Mouse (Mus musculus) gonadal fat pad, adult 2 months (tissue): ENCODE measurements around the gene Mfap5. TPM values are rescaled to one million over a fixed set of nuclear protein-coding genes. Genes with fewer than 3 reads are reported as not detected.
"Not testable (repeated sequence)": the region's sequence is repeated elsewhere in the genome, so short reads cannot be mapped to it uniquely, and the experiment has no call there.

ENCODE experiments used
- DNase-seq: peaks from one replicate; pipeline ENCODE4 v3.0.0-alpha.2; 2012; ENCODE audit warnings: low read depth
- polyA plus RNA-seq: library from polyadenylated mRNA; depleted of rRNA; stranded (reverse); fragments of >200 nt; gene quantifications from 2 replicates; pipeline ENCODE4 v1.2.3, GENCODE M21; 2012; rRNA removed

Gene Mfap5
- 74.4 and 198 TPM in 2 replicates for polyA plus RNA-seq

DNA sequence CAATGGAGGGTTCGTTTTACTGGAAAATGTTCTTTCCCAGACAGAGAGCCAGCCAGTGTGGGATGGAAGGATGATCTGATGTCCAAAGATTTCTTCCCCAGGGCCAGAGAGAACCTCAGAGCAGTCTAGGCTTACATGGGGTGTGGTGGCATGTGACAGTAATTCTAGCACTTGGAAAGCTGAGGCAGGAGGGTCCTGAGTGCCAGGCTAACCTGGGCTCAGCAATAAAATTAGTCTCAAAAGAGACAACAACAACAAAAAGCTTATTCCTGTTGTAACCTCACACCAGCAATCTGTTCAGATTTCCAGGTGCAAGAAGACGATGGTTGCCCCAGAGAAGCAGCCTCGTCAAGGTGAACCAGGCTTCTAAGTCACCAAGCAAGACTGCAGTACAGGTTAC is at the start of gene Mfap5:
Gene Mfap5 (plus strand): TSS at position 301 of the 400 bp plus-strand sequence.
- no peak for DNase-seq

DNA sequence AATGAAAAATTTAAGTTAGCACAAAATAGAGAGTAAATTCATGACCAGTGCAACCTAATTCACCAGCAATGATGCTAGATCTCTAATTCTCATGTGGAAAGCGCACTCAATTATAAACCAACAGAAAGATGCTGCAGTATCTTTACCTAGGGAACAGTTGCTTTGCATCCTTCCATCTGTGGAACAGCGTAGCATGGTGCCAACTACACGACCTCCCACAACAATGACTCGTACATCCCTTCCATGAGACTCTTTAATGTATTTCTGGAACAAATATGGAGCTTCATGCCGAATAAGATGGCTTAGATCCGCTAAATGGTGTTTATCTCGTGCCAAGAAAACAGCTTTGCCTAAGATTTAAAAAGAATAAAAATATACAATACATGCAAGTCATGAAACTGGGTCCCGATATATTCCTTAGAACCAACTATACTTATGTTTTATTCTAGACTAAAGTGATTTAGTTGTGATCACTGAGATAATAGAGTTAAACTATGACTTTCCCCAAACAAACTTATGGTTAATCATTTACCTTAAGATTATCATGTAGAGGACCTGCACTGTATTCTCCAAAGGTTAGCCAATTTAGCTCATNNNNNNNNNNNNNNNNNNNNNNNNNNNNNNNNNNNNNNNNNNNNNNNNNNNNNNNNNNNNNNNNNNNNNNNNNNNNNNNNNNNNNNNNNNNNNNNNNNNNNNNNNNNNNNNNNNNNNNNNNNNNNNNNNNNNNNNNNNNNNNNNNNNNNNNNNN is 46.5 kb upstream of the Mfap5 start:
- DNase-seq: no peak

DNA sequence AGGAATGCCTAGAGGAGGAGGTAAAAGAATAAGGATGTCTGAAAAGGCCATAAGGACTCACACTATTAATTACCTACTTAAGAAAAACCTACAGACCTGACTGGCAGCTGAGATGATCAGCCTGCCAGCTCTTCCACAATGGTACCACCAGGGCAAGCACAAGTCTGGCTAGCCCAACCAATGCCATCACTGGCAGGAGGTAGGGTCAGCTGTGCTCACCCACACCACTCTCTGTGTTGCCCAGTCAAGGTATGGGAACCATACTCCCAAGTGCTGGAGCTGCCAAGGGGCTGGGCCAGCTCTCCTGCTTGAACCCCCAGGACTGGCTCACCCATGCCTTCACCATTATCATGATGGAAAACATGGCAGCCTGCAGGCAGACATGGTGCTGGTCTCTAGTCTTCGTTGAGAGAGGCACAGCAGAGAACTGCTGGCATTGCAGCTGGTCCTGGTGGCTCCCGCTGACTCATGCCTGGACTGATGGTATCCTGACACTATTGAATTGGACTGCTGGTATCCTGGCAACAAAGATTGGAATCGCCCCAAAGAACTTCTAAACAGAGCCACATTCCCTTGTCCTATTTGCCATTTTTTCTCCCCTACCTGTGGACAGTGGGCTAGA is 39.4 kb upstream of the Mfap5 start:
- DNase-seq: no peak

DNA sequence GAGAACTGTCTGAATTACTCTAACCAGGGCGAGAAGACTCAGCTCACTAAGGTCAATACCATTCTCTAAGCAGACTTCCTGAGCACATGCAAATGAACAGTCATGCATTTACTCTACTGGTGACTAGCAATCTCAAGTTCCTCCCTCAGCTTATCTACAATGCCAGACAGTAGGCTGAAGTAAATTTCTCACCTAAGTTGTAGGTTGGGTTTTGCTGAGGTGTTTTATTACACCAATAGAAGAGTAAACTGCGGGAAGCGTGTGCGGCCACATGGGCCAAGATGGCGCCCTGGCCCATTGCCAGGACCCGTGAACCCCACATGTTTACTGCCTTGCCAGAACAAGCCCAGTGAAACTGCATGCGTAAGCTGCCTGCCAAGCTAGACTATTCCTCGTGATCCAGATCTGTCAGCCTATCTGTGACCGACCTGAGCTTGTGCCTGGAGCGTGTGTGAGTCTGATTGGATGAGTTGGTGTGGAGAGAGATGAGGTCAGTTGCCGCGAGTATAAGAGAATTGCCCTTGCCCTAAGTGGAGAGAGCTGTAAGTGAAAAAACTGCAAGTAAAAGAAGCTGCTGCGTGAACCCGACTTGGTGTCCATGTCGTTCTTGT is 36.5 kb upstream of the Mfap5 start:
- no peak for DNase-seq

DNA sequence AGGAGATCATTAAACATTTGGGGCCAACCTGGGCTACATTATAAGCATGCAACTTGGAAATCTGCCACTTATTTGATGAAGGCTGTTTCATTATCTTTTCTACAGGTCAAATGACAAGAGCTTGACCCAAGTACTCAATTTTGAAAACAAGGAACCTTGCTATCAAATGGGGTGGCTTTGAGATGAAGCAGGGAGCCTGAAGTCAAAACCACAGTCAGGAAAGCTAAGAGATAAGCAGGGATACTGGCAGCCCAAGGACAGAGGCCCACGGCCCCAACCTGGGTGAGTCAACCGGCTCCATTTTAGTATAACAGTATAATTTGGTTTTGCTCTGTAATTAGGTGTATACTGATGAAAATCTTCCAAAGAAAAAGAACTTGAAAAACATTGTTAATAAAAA is 35.4 kb upstream of the Mfap5 start:
- DNase-seq: no peak

DNA sequence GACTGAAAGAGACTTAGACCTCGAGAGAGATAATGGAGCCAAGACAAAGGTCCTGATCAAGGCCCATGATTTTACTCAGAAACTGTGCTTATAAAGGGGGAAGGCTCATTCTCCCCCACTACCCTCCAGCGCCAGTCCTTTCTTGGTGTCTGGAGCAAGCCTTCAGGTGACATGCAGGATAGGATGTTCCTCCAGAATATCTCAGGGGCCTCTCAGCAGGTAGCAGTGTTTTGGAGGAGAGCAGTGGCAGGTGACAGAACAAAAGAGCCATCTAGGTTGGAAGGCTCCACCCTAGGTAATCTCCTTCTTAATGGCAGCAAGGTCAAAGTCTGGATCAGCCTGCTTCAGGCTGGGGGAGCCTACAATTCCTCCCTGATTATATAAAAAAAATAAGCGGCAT is 34.2 kb upstream of the Mfap5 start:
- DNase-seq: not testable (repeated sequence)

DNA sequence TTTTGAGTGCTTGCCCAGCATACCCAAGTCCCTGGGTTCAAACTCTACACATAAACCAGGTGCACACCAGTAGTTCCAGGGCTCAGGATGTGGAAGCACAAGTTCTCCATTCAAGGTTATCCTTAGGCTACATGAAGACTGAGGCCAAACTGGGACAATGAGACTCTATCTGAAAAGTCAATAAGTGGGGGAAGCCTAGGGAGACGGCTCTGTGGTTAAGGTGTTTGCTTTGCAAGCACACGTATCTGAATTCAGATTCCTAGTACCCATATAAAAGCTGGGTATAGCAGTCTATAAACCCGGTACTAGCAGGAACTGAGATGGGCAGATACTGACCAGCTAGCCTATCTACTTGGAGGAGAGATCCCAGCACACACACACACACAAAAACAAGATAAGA is 27.6 kb upstream of the Mfap5 start:
- no peak for DNase-seq

DNA sequence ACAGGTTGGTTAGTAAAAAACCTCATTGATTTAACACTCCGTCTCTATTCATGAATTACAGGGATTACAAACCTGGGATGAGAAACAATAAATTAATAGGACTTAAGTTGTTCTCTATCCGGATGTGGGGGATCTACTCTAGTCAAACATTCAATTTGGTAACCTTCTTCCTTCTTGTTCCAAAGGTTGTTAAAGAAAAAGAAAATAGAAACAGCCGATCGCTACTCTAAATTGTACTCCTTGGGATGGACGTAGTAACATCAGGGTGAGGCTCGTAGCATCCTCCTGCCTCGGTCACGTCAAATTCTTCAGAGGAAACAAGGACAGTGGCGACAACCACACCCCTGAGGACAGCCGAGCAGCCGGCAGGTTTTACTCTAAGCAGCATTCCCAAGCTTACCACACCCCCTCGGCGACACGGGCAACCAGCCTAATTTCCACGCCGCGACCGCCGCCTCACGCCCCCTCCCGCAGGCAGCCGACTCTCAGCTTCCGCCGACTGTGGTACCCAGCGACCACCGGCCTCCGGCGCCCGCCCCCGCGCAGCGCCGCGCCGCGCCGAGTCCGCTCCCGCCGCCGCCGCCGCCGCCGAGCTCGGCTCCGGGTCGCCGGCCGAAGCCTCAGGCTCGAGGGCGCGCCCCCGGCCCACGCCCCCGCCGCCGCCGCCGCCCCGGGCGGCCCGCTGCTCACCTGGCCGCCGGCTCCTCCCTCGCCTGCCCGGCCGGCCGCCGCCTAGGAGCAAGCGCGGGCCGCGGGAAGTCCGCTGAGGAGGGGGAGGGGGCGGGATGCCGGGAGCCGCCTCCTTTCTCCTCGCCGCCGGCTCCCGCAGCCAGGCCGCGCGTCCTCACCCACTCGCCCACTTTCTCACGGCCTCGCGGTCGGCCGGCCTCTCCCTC is 20.0 kb upstream of the Mfap5 start:
- no peak for DNase-seq

DNA sequence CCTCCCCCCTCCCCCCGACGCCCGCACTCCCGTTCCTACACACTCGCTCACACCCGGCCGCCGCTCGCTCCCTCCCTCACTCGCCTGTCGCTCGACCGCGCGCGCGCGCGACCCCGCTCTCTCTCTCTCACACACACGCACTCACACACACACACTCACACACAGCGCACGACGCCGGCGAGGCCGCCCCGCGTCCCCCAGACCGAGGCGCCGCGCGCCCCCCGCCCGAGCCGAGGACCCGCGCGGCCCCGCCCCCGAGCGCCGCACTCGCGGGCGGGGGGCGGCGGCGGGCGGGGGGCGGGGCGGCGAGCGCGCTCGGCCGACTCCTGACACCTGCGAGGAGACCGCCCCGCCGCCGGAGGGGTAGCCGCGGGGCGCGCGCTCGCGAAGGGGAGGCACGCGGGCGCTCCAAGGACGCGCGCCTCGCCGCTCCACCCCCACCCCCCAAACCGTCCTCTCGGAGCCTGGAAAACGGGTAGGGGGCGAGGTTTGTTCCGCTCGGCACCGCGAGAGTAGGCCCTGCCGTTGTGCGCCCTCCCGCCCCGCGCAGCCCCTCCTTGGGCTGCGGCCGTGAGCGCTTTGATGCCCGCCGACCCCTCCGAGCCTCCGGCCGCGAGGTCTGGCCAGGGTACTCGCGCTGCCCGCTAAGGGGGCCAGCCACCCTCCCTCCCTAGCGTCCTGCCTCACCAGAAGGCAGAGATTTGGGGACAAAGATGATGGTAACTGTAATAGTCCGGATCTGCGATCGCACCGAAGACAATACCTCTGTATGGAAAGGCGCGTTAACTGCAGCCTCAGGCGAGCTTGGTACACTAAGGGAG is 19.1 kb upstream of the Mfap5 start:
- no peak for DNase-seq

DNA sequence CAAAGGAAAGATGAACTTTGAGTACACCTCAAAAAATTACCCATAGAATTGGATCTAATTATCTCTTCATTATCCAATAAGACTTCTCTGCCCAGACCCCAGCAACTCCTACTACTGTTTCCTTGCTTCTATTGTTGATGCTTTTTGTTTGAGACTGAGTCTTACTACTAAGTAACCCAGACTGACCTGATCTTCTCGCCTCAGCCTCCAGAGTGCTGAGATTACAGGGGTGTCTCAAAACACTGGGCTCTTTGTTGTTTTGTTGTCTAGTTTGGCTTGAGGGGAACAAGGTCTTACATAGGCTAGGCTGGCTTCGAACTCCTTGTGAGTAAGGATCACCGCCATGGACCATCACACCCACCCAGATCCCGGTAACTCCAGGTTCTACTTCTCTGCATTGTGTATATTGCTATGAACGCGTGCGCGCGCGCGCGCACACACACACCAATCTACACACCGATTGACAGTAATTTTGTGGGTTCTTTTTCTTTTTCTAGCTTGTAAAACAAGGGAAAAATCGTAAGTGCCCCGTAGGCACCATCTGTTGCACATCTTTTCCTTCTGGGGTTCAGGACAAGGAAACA is 14.6 kb upstream of the Mfap5 start:
- DNase-seq: no peak

DNA sequence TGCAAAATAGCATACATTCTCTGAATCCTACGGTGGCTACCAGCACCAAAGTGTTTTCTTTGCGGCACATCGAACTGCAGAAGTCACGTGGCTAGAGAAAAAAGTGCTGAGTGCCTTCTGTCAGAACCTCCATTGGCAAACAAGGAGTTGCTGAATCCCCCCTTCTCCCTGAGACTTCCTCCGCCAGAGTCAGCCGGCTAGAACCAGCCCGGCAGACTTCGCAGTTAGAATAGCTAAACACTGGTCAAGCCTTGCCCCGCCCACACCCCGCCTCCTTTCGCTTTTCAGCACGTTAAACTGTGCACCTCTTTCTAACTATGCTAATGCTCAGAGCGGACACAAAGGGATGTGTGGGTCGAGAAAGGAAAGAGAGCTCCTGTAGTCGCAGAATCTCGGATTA is 14.1 kb upstream of the Mfap5 start:
- no peak for DNase-seq

DNA sequence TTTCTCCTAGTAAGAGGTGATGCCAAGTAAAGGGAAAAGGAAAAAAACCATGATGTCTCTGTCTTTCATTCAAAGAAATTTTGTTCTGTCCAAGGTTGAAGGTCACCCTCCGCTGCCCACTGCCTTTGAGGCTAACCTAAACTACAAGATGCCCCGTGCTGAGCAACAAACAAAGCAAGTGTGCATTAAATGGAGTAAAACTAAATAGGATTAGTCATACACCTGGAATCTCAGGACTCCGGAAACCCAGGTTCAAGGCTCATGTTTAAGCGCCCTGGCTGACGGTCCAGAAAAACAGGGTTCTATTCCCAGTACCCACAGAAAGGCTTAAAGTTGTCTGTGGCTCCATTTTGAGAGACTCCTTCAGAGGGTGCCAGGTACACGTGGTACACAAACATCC is 13.2 kb upstream of the Mfap5 start:
- no peak for DNase-seq

DNA sequence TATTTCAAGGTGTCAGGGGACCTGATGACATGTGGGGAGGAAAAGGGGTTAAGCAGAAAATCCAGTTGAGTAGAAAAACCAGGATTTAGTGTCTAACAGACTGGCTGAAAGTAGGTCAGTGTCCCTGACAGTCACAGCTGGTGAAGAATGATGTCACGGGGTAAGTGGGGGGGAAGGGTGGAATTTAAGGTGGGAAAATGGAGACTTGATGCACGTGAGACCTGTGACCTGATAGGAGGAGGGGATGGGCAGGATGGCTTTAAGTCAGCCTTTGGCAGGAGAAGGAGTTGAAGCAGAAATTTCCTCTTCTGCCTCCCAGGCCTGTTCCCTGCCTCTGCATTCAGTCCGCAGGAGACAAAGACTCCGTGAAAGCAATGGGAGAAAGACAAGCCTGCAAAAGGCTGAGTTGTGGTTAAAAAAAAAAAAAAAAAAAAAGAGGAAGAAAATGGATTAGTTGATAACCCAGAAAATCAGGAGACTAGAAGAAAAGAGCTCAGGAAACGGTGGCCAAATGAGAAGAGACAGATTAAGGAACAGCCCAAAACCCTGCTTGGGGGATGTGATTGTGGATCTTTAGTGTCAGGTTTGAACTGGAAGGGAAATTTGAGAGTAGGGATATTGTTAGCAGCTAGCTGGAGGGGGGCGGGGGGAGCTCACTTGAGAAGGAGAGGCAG is 11.7 kb upstream of the Mfap5 start:
- no peak for DNase-seq

DNA sequence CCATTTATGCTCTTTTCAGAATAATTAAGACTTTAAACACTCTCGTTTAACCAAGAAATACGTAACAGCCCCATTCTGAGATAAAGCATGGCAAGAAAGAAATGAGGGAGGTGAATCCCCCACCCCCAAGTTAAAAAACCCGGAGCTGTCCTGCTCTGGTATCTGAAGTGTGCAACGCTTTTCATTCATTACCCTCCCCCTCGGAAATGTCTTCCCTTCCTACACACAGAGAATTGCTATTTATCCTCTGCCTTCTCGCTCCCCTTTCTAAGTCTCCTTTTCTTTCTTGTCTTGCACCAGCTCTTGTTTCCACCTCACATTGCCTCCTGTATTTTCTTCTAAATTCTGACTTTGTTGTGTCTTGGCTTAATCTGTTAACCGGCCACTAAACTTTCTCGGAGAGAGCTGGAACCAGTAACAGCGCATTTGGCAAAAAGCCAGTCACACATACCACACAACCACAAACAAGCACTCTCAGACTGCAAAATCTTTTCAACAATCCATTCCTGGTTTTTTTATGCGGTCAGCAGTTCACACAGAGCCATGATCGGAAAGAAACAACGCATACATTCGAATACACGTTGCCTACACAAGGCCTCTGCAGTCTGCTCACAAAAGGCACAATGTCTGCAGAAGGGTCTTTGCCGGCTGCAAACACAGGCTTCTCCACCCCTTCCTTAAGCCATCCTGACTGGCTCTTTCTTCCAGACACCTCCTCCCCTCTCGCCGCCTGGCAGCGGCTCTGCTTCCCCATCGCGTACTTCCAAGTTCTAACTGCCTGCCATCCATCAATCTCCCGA is 10.4 kb upstream of the Mfap5 start:
- DNase-seq: no peak

DNA sequence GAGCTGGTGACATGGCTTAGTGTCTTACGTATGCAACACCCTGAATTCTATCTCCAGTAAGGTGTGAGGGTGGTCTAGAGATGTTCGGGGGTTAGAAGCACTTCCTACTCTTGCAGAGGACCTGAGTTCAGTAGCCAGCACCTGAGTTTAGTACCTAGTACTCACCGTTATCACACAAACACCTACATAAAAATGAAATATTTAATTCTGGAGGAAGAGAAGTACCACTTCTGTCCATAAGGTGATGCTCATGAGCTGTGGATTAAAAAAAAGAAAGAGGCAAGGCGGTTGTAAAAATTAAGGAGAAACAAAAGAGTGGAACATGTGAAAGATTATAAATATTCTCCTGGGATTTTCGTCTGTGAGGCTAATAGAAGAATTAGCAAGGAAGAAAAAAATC is 9.1 kb upstream of the Mfap5 start:
- no peak for DNase-seq

DNA sequence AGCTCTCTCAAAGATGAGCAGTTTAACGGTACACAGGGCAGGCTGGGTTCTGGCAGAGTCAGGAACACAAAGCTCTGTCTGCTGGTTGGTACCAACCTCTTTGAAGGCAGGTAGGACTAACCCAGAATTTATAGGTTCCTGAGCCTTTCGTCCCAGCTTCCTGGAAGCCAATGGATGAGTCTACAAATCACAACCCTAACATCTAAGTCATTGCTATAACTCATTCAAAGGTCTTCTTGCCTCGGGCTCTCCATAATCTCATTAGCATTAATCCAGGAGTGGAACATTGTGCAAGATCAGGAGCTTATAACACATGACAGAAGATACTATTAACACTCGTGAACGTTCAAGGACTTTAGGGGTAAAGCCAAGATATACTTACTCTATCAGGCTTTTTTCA is 7.0 kb upstream of the Mfap5 start, which contains the start of gene Rimklb:
Gene Rimklb (minus strand): TSS at position 101 of the 400 bp plus-strand sequence.
- DNase-seq: no peak

DNA sequence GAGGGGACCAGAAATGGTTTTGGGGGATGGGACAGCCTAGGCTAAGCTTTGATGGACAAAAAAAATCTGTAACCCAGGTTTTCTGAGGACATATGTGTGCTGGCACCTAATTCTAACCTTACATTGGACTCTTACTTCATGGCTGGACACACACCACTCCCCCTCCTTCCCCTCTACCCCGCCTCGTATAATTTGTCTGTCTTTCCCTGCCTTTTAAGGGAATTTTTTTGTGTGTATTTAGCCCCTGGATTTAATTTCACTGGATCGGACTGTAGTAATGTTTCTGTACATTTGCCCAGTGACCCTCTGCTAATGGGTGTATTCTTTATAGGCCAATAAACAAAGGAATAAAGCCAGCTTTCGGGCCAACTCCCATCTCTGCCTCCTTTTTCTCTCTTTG is 604 bp upstream of the Mfap5 start:
- DNase-seq: no peak

DNA sequence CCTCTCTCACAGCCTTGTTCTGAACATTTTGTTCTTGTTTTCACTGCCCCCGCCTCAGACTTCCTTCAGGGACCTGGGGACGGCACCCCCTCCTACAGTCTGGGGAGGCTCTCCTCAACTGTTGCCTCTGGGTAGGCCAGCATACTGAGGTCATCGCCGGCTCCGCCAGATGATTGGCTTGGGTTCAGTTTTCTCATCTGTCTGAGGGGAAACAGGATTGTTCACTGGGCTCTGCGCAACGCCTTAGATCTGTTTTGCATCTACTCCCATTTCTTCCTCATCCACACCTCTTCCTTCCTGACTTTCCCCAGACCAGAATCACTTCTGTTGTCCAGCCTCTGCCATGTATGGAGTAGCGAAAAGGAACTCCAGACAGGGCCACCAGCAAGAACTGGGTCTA is 2.8 kb downstream of the Mfap5 start:
- DNase-seq: no peak
